Mouse (Mus musculus) embryonic facial prominence, embryonic 15.5 days (tissue): ENCODE data around the gene Snx6. TPM values are rescaled to one million over a fixed set of nuclear protein-coding genes. Genes with fewer than 3 reads are reported as not detected.

ENCODE experiments used
- ATAC-seq: fragments of 200-750 bp; cut with Nextera tagmentation; 2 replicates; pipeline ENCODE4 v1.8.0; 2017; ENCODE audit warnings: low read depth, moderate TSS enrichment; ENCODE audit not compliant: insufficient number of reproducible peaks, low FRiP score, low TSS enrichment
- H3K27ac ChIP-seq: fragments of 300-500 bp; sonication (generic); replicated peaks from 2 replicates; pipeline ENCODE4 v1.5.1; 2015; ENCODE audit warnings: mild to moderate bottlenecking, inconsistent platforms
- H3K27me3 ChIP-seq: fragments of 300-500 bp; sonication (generic); 2 replicates; pipeline ENCODE4 v1.6.1; 2015; ENCODE audit warnings: inconsistent platforms
- H3K36me3 ChIP-seq: fragments of 300-500 bp; sonication (generic); 2 replicates; pipeline ENCODE4 v1.6.1; 2015; ENCODE audit warnings: mild to moderate bottlenecking, inconsistent platforms
- H3K4me1 ChIP-seq: fragments of 300-500 bp; sonication (generic); 2 replicates; pipeline ENCODE4 v1.6.1; 2015; ENCODE audit warnings: inconsistent platforms
- H3K4me2 ChIP-seq: fragments of 300-500 bp; sonication (generic); replicated peaks from 2 replicates; pipeline ENCODE4 v1.6.1; 2015; ENCODE audit warnings: mild to moderate bottlenecking, inconsistent platforms
- H3K4me3 ChIP-seq: fragments of 300-500 bp; sonication (generic); replicated peaks from 2 replicates; pipeline ENCODE4 v1.5.1; 2015; ENCODE audit warnings: mild to moderate bottlenecking, inconsistent platforms
- H3K9ac ChIP-seq: fragments of 300-500 bp; sonication (generic); 2 replicates; pipeline ENCODE4 v1.6.1; 2015; ENCODE audit warnings: inconsistent platforms
- H3K9me3 ChIP-seq: fragments of 300-500 bp; sonication (generic); replicated peaks from 2 replicates; pipeline ENCODE4 v1.6.1; 2016; ENCODE audit warnings: inconsistent platforms
- WGBS: fragments of 180-500 bp; shearing (Covaris S2); methylation state at CpG from one replicate; pipeline ENCODE4 v1.1.7; 2015; 5-methylcytosine and 5-hydroxymethylcytosine counted together
- polyA plus RNA-seq: library from polyadenylated mRNA; unstranded; fragments of >200 nt; fragmentation: Nextera tagmentation; extraction: Ambion mirVana; gene quantifications from 2 replicates; pipeline ENCODE4 v1.2.1, GENCODE M21; 2015

Snx6 gene
- polyA plus RNA-seq, 1 experiment from 2014 or later: 163 TPM

DNA sequence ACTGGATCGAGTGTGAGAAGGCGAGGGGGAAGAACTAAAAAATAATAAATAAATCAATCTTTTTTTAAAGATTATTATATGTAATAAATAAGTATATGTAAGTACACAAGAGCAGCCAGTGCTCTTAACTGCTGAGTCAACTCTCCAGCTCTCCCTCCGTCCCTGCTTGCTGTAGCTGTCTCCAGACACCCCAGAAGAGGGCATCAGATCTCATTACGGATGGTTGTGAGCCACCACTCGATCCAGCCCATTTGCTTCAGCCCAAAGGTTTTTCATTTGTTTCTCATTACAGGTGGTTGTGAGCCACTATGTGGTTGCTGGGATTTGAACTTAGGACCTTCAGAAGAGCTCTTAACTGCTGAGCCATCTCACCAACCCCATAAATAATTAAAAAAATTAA lies 34.4 kb upstream of the Snx6 start:
- 56% methylated on average over 5 of the region's 5 CpGs for WGBS
- no peaks in the 10 kb centered on the region for H3K36me3 ChIP-seq
- no peak for ATAC-seq
- H3K27ac ChIP-seq: no peak overlapping the region
- H3K4me1 ChIP-seq: peaks cover 8% of the 10 kb centered on the region
- no peaks in the 10 kb centered on the region for H3K9me3 ChIP-seq
- H3K4me3 ChIP-seq: no peak overlapping the region
- no peak overlapping the region for H3K4me2 ChIP-seq
- H3K9ac ChIP-seq: no peak overlapping the region
- H3K27me3 ChIP-seq: no peaks in the 10 kb centered on the region

DNA sequence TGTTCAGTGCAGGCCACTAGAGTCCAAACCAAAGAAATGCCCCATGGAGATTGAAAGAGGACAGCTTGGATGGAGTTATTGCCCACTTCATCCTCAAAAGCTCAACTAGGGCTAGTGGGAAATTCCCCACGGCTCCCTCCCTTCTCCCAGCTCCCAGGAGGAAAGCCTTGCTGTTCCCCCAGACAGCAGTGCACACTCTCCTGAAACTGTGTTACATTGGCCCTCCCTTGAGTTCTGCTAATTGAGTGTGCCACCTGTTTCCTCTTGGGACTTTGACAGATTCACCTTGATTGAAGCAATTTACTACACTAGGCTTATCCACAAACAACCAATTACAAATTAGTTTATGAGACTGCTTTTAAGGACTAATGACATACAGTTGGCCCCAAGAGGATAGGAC lies 32.5 kb upstream of the Snx6 start:
- no peaks in the 10 kb centered on the region for H3K4me1 ChIP-seq
- no peaks in the 10 kb centered on the region for H3K9me3 ChIP-seq
- 94% methylated on average over 1 of the region's 1 CpGs for WGBS
- H3K9ac ChIP-seq: no peak overlapping the region
- H3K4me3 ChIP-seq: no peak overlapping the region
- ATAC-seq: 0 out of 2 replicates have a peak, but pooled peaks have one; percentile 56
- no peaks in the 10 kb centered on the region for H3K36me3 ChIP-seq
- no peak overlapping the region for H3K4me2 ChIP-seq
- no peak overlapping the region for H3K27ac ChIP-seq
- H3K27me3 ChIP-seq: no peaks in the 10 kb centered on the region

DNA sequence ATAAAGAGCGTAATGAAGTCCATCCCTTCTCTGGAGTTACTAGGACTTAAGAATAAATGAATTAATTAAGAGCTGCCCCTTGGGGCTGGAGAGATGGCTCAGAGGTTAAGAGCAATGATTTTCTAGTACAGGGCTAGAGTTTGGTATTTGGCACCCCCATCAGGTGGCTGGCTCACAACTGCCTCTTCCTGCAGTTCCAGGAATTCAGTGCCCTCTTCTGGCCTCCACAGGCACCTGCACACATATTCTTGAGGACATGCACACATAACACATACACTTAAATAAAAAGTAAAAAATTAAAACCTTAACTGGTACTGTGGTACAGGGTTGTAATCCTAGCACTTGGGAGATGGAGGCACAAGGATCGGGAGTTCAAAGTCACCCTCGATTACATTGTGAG lies 29.7 kb upstream of the Snx6 start:
- H3K4me1 ChIP-seq: no peaks in the 10 kb centered on the region
- no peak overlapping the region for H3K9ac ChIP-seq
- H3K4me2 ChIP-seq: no peak overlapping the region
- no peak for ATAC-seq
- no peaks in the 10 kb centered on the region for H3K27me3 ChIP-seq
- H3K9me3 ChIP-seq: no peaks in the 10 kb centered on the region
- WGBS: 91% methylated on average over 3 of the region's 3 CpGs
- no peak overlapping the region for H3K27ac ChIP-seq
- no peak overlapping the region for H3K4me3 ChIP-seq
- no peaks in the 10 kb centered on the region for H3K36me3 ChIP-seq

DNA sequence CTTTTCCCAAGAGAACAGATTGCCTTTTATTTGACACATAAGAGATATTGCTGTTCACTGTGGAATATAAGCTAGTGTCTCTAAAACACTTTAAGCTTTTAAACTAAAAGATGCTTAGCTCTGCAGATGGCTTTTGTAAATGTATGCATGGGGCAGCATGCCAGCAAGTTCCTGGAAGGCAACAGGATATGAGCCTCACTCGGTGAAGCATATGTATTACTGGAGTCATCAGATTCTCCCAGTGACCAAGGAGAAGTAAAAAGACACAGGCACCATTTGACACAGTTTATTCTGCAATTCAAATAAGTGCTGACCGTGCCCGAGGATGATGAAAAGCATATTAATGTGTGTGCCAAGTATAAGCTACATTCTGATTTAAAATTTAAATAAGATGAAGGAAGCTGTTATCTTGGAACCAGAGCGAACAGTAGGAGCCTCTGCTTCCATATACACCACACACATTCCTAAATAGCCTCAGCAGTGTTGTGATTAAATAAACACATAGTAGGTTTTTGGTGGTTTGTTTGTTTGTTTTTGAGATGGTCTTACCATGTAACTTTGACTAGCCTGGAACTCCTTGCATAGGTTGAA lies 27.4 kb upstream of the Snx6 start:
- WGBS: 40% methylated on average over 4 of the region's 4 CpGs
- H3K27me3 ChIP-seq: no peaks in the 10 kb centered on the region
- H3K4me1 ChIP-seq: no peaks in the 10 kb centered on the region
- ATAC-seq: no peak
- H3K36me3 ChIP-seq: no peaks in the 10 kb centered on the region
- no peak overlapping the region for H3K4me3 ChIP-seq
- H3K9ac ChIP-seq: no peak overlapping the region
- no peak overlapping the region for H3K4me2 ChIP-seq
- no peaks in the 10 kb centered on the region for H3K9me3 ChIP-seq
- no peak overlapping the region for H3K27ac ChIP-seq

DNA sequence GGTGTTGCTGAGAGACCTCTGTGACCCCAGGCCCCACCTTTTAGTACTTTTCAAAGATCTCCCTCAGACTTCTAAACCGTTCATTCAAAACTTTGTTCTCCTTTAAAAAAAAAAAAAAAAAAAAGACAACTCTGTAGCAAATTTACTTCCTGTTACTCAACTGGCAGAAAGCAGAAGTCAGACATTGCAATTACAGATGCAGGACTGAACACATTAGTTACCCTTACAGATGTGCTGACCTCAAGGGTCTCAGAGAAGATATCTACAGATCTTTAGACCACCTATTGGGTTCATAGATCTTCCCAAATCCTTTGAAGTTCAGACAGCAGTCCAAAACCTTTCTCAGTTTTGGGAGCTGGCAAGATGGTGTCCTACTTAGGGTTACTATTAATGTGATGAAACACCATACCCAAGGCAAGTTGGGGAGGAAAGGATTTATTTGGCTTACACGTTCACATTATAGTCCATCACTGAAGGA lies 25.2 kb upstream of the Snx6 start:
- H3K9me3 ChIP-seq: no peaks in the 10 kb centered on the region
- H3K27ac ChIP-seq: no peak overlapping the region
- H3K9ac ChIP-seq: no peak overlapping the region
- ATAC-seq: no peak
- H3K4me2 ChIP-seq: no peak overlapping the region
- H3K27me3 ChIP-seq: no peaks in the 10 kb centered on the region
- H3K4me3 ChIP-seq: no peak overlapping the region
- H3K36me3 ChIP-seq: no peaks in the 10 kb centered on the region
- no peaks in the 10 kb centered on the region for H3K4me1 ChIP-seq
- 35% methylated on average over 2 of the region's 2 CpGs for WGBS

DNA sequence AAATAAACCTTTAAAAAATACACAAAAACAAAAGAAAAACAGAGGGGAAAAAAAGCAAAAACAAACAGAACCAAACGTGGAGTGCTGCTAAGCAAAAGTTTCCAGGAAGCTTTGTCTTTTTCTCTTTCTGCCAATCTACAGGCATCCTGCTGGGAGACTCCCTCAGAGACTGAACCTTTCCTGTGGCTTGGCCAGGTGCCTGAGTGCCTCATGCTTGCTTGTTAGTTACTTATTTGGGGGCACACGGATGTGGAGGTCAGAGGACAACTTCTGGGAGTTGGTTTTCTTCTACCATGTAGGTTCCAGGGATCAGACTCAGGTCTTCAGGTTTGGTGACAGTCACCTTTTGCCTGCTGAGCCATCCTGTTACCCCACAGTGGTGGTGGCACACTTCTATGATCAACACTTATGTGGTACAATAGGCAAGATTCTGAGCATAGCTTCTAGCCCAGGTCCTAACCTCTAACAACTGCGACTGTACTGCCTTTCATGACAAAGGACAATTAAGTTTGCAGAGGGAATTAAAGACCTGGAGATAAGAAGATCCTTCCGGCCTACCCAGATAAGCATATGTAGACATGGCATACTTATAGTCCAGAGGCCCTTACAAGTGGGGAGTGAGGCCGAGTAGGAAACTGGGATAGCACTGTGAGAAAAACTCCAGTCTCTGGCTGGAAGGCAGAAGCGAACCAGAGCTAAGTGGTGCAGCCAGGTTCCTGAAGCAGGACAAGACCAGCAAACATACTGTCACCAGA lies 23.9 kb upstream of the Snx6 start:
- no peak for ATAC-seq
- 67% methylated on average over 6 of the region's 6 CpGs for WGBS
- H3K27ac ChIP-seq: no peak overlapping the region
- no peaks in the 10 kb centered on the region for H3K9me3 ChIP-seq
- no peaks in the 10 kb centered on the region for H3K4me1 ChIP-seq
- H3K4me2 ChIP-seq: no peak overlapping the region
- no peak overlapping the region for H3K9ac ChIP-seq
- H3K4me3 ChIP-seq: no peak overlapping the region
- no peaks in the 10 kb centered on the region for H3K36me3 ChIP-seq
- H3K27me3 ChIP-seq: no peaks in the 10 kb centered on the region

DNA sequence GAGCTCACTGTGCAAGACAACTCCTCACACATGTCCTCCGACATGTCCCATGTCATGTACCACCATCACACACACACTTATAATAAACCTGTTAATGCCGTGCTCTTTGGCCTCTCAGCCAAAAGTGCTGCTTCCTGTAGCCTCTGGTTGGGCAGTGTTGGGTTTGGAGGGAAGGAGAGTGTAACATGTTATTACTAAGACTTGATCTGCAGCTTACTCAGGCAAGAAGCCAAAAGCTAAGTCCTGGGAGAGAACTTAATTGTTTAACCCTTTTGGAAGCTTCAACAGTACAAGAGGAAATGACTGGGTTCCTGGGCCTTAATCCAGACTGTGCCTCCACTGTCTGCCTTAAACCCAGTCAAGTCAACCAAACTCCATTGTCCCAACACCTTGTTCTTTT lies 14.6 kb upstream of the Snx6 start:
- Histone ChIP-seq H3K27ac (no peak overlapping the region), H3K4me1 (no peaks in the 10 kb centered on the region), H3K36me3 (no peaks in the 10 kb centered on the region), H3K9ac (no peak overlapping the region), H3K4me3 (no peak overlapping the region), H3K4me2 (no peak overlapping the region), H3K27me3 (no peaks in the 10 kb centered on the region), H3K9me3 (no peaks in the 10 kb centered on the region)
- WGBS: 77% methylated on average over 2 of the region's 2 CpGs
- no peak for ATAC-seq

DNA sequence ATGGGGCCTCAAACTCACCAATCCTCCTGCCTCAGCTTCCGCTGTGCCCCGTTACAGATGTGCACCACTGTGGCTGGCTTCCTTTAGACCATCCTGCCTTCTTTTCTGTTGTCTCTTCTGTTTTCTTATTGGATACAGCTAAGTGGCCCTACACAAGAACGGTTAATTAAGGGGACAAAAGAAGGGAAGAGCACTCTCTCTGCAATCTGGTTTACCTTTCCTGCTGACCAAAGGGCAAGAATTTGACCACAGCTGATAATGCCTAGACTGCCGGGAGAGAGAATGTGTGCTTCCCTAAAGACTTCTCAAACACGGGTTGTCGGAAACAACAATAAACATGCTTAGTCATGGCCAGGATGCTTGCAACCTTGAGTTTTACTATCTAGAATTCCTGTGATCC lies 12.0 kb upstream of the Snx6 start:
- Histone ChIP-seq H3K36me3 (no peaks in the 10 kb centered on the region), H3K9ac (no peak overlapping the region), H3K9me3 (no peaks in the 10 kb centered on the region), H3K4me1 (no peaks in the 10 kb centered on the region), H3K4me3 (no peak overlapping the region), H3K27ac (no peak overlapping the region), H3K4me2 (no peak overlapping the region), H3K27me3 (no peaks in the 10 kb centered on the region)
- 63% methylated on average over 6 of the region's 6 CpGs for WGBS
- no peak for ATAC-seq

DNA sequence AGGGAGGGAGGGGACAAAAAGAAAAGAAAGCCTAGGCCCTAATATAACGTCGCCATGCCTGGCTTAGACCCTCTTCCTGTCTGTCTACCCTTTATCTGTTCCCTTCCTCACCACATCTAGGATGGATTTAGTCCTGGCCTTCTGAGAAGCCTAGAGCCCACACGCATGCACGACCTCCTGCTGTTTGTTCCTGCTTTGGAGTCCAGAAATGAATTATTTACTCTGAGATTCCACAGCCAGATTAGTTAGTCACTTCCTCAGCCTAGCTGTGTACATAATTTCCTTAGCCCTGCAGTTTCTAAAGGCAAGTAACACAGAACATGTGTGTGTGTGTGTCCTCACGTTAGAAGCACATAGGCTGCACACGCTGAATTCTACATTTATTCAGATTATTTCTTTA lies 10.6 kb upstream of the Snx6 start:
- H3K9me3 ChIP-seq: no peaks in the 10 kb centered on the region
- no peaks in the 10 kb centered on the region for H3K4me1 ChIP-seq
- H3K27me3 ChIP-seq: no peaks in the 10 kb centered on the region
- H3K27ac ChIP-seq: no peak overlapping the region
- ATAC-seq: no peak
- H3K36me3 ChIP-seq: no peaks in the 10 kb centered on the region
- 37% methylated on average over 6 of the region's 6 CpGs for WGBS
- H3K9ac ChIP-seq: no peak overlapping the region
- no peak overlapping the region for H3K4me3 ChIP-seq
- no peak overlapping the region for H3K4me2 ChIP-seq

DNA sequence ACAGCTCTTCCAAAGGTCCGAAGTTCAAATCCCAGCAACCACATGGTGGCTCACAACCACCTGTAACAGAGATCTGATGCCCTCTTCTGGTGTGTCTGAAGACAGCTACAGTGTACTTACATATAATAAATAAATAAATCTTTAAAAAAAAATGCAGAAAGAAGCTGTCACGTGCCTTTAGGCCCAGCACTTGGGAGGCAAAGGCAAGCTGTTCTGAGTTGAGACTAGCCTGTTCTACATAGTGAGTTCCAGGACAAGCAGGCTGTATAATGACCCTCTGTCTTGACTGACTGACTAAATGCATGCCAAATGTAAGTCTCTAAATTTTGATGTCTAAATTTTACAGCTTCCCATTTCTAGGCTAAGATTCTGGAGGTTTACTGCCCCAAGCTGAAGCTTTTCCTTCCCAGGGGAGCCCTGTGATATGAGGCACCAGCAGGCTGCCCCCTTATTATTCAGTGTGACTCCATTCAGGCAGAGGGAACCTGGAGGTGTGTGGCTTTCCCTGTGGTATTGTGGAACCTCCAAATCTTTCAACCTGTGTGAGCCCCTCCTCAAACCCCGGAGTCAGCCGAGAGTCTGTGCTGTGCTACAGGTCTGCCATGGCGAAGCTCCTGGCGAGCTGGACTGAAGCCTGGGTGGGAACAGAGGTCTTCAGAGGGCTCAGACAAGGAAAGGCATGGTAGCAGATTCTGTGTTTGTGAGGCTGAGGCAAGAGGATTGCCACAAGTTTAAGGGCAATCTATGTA lies 9.9 kb upstream of the Snx6 start:
- H3K4me2 ChIP-seq: no peak overlapping the region
- H3K27ac ChIP-seq: no peak overlapping the region
- no peak overlapping the region for H3K4me3 ChIP-seq
- H3K27me3 ChIP-seq: no peaks in the 10 kb centered on the region
- no peak for ATAC-seq
- H3K9ac ChIP-seq: no peak overlapping the region
- WGBS: 74% methylated on average over 6 of the region's 6 CpGs
- H3K36me3 ChIP-seq: no peaks in the 10 kb centered on the region
- no peaks in the 10 kb centered on the region for H3K9me3 ChIP-seq
- no peaks in the 10 kb centered on the region for H3K4me1 ChIP-seq

DNA sequence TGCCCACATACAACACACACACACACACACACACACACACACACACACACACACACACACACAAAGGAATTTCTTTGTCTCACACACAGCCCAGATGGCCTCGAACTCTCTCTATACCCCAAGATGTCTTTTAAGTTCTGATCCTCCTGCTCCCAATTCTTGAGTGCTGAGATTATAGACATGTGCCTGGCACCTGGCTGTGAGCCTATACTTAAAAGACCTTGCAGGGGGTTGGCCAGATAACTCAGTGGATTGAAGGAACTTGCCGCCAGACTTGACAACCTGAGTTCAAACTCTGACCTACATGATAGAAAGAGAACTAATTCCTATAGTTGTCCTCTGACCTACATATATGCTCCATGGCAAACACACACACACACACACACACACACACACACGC lies 8.0 kb upstream of the Snx6 start:
- H3K4me1 ChIP-seq: no peaks in the 10 kb centered on the region
- 76% methylated on average over 3 of the region's 3 CpGs for WGBS
- H3K27ac ChIP-seq: no peak overlapping the region
- no peak overlapping the region for H3K4me3 ChIP-seq
- H3K4me2 ChIP-seq: no peak overlapping the region
- no peaks in the 10 kb centered on the region for H3K36me3 ChIP-seq
- no peak overlapping the region for H3K9ac ChIP-seq
- H3K9me3 ChIP-seq: no peaks in the 10 kb centered on the region
- H3K27me3 ChIP-seq: no peaks in the 10 kb centered on the region
- no peak for ATAC-seq
